ENCODE assay signal across 9 mouse cellular contexts in the genomic region with DNA sequence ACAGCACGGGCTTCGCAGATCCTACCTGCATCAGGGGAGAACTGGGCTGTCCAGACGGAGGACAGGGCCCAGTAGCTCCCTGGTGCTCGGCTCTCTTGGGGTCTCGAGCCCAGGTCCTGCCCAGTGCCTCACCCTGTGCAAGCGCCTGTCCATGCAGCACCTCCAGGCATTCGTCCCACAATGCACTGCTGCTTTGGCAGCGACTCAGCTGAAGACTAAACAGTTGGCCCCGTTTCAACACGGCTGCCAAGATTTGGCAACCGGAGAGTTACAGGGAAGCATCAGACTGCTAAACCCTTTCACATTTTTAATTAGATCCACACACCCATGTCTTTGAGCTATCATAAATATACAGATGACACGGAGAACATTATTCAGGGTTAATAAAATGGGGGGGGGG.
A peak's percentile ranks its signal among the peaks of the same experiment; 100 is the strongest.
DNase-seq lines count a peak whose midpoint lies in the region; ATAC-seq and TF ChIP-seq lines count a peak whose summit lies in the region.
"Had no signal": no experiment of that assay in that cellular context is flagged by ENCODE, and none has a peak within 500 bp of the region (broad histone marks: within the 10 kb centered on the region; RNA-seq: fewer than 3 reads in every experiment).

No protein-coding gene starts in this region.

- TF ChIP-seq POLR2A in heart, adult 2 months (IDR thresholded peaks at IDR 0.05; ENCODE audit: insufficient read depth, low read depth, low read length), result no peak

- H3K9ac ChIP-seq in heart, adult 2 months (ENCODE audit: low read depth, low read length), result no peak overlapping the region

- no peak for ATAC-seq in megakaryocyte, adult 5-6 weeks (ENCODE audit: poor library complexity, severe bottlenecking)

- no peaks in the 10 kb centered on the region for H3K27me3 ChIP-seq in heart, adult 2 months (ENCODE audit: control insufficient read depth, insufficient read depth, low read length)

- H3K36me3 ChIP-seq in heart, adult 2 months (ENCODE audit: control insufficient read depth, insufficient read depth, low read length), result no peaks in the 10 kb centered on the region

- H3K27ac ChIP-seq in heart, adult 2 months, result no peak overlapping the region

- H3K4me1 ChIP-seq in heart, adult 2 months (ENCODE audit: control insufficient read depth, insufficient read depth, low read length), result no peaks in the 10 kb centered on the region

- H3K79me2 ChIP-seq in heart, adult 2 months (replicated peaks; ENCODE audit: control insufficient read depth, insufficient read depth, low read length), result no peaks in the 10 kb centered on the region

- TF ChIP-seq EP300 in heart, adult 2 months (IDR thresholded peaks at IDR 0.05; ENCODE audit: insufficient read depth, low read depth, low read length), result no peak

- no peak for TF ChIP-seq CTCF in heart, adult 2 months (IDR thresholded peaks at IDR 0.05)

- DNase-seq in gastrocnemius, postnatal 10 days, result peak; percentile 47
- DNase-seq in gastrocnemius, postnatal 36 days, result no peak
- DNase-seq in cerebellum, adult 11 months, result peak; percentile 72
- peak; percentile 54 to 58 for DNase-seq in heart, adult 2 months
- DNase-seq in kidney, postnatal 36 days, result peak; percentile 62 to 82
- peak; percentile 14 to 16 for DNase-seq in lung, adult 18-20 months
- peak; percentile 84 to 89 for DNase-seq in right cerebral cortex, postnatal 10 days (ENCODE audit: low spot score in 2 of 2)

- H3K4me3 ChIP-seq in heart, adult 2 months, result no peak overlapping the region
- H3K4me3 ChIP-seq: myocyte had no signal

- WGBS in heart, adult 2 months, result 40% methylated on average over 12 of the region's 12 CpGs

- intact Hi-C loops in gastrocnemius, postnatal 36 days (cut with DNase I), result no loop called here
- intact Hi-C loops in heart, adult 2 months (cut with DNase I), result no loop called here

Comparison
In these comparisons a context has a peak if more than half of its experiments do, and no peak if none do; other contexts are left out.
1. DNase-seq: peak in gastrocnemius, postnatal 10 days (single experiment), cerebellum, adult 11 months (single experiment), heart, adult 2 months (2 of 2), kidney, postnatal 36 days (2 of 2), lung, adult 18-20 months (2 of 2) and right cerebral cortex, postnatal 10 days (2 of 2); none in gastrocnemius, postnatal 36 days (0 of 2).